Mouse (Mus musculus) thymus, postnatal 0 days (tissue): ENCODE data around the gene Scn4b. TPM values are rescaled to one million over a fixed set of nuclear protein-coding genes. Genes with fewer than 3 reads are reported as not detected.

Experiments used
- DNase-seq: peaks from one replicate; pipeline ENCODE4 v3.0.0-alpha.2; 2015; ENCODE audit warnings: low spot score
- polyA plus RNA-seq: library from polyadenylated mRNA; unstranded; fragments of >200 nt; fragmentation: Nextera tagmentation; extraction: Ambion mirVana; gene quantifications from 2 replicates; pipeline ENCODE4 v1.2.1, GENCODE M21; 2015

Scn4b gene
- polyA plus RNA-seq: 8.0 and 9.1 TPM in 2 replicates

- peak; percentile 48 for DNase-seq
These were observed at the start of gene Scn4b for GRCm38 (mm10) chr9:45138191-45139032. Gene Scn4b, plus strand, starts transcription at chr9:45138395.

DNA sequence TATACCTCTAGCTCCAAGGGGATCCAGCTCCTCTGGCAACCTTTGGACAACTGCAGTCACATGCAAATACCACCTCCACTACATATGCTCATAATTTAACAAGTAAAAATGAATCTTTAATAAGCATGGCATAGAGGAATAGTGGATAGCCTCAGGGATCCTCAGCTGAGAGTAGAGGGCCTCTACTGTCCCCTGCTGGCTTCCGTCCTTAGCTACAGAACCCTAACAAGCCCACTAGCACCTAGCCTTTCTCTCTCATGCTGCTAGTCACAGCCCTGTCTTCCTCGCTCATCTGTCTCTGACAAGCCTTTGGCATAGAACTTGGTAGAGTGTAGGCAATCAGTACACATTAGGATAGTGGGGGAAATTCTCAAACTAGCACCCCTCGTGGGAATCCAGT, 47.4 kb upstream of the Scn4b start:
- no peak for DNase-seq

GRCm38 (mm10) chr9:45092641-45093040, 45.6 kb upstream of the Scn4b start:
- no peak for DNase-seq

- DNase-seq: no peak
These were observed 42.9 kb upstream of the Scn4b start for GRCm38 (mm10) chr9:45095149-45095937.

DNA sequence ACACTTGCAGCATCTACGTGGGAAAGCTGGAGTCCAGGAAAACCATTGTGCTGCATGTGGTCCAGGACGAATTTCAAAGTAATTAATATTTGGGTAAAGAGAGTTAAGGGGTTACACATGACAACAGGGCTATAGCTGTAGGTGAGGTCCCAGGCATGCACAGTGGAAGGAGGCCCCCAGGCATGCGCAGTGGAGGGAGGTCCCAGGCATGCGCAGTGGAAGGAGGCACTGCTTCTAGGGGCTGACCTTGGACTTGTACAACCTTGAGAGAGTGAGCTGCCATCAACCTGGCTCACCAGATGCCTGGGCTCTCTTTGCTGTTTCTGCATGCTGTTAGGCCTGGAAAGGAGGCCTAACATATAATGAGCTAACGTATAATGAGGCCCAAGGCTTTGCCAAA, 40.3 kb upstream of the Scn4b start:
- DNase-seq: no peak

GRCm38 (mm10) chr9:45098426-45098825, 39.8 kb upstream of the Scn4b start:
- DNase-seq: peak; percentile 73

- no peak for DNase-seq
These were observed 35.7 kb upstream of the Scn4b start for GRCm38 (mm10) chr9:45102528-45102927.

GRCm38 (mm10) chr9:45103211-45103979, 34.8 kb upstream of the Scn4b start:
- no peak for DNase-seq

DNA sequence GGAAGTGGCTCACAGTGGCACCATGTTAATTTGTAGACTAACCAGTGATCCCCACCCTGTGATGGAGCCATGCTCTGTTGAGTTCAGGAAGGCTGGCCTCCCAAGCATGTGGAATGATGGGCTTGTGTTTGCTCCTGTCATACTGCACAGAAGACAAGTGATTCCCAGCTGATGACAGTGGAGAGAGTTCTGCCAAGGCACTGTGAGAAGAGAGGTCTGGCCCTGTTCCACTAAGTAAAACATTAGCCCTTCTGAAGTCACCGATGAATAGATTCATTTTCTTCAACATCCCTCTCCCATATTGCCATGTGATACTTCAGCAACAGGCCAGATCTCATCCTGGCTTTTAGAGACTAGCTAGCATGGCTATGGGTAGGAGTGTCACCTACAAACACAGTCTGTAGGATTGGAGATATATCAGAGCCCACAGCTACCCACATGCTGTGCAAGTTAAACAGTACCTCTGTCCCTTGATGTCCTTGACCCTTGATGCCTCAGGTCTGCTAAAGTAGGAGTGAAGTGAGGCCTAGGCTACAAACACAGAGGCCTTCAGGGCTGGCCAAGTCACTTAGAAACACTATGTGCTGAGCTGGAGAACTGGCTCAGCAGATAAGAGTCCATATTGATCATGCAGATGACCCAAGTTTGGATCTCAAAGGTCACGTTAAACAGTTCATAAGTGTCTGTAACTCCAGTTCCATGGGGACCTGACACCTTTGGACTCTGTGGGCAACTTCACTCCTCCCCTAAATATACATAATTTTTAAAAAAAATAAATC, 32.4 kb upstream of the Scn4b start:
- no peak for DNase-seq

DNA sequence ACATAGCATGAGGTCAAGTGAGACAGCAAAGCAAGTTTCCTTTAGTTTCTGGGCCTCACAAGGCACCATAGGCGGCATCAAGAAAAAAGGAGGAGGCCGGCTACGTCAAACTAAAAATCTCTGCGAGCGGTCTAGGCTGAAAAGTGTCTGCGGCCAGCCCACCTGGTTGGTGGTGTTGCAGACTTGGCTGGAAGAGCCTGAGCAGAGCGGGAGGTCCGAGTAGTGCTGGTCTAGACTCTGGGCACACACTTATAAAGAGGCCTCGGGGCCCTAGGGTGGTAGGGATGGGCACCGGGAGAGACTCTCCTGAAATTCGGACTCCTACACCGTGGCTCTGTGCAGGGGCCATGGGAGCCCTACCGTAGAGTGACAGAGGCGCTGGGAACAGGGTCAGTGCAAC, 22.5 kb upstream of the Scn4b start:
- DNase-seq: peak; percentile 21

- peak; percentile 51 for DNase-seq
These were observed 21.4 kb upstream of the Scn4b start for GRCm38 (mm10) chr9:45116819-45117218.

GRCm38 (mm10) chr9:45117741-45118431, 20.3 kb upstream of the Scn4b start, which contains the start of gene Scn2b:
Gene Scn2b, plus strand, starts transcription at chr9:45117782.
- peak; percentile 44 for DNase-seq

DNA sequence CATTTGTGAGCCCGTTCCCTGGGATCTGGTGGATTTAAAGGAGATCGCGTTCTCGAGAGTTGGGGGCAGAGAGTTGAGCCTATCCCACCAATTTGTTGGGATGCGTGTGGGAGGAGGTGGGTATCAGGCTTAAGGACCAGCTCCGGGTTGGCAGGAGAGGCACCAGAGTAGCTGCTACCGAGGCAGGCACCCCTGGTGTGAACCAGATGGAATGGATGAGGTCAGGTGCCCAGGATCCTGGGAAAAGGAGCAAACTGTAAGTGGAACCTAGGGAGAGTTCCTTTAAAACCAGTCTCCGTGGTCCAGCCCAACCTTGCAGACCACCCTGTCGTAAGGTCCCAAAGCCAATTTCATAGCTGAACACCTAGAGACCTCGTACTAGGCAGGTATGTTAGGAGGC, 19.6 kb upstream of the Scn4b start:
- DNase-seq: no peak

GRCm38 (mm10) chr9:45119316-45119953, 18.8 kb upstream of the Scn4b start:
- no peak for DNase-seq

DNA sequence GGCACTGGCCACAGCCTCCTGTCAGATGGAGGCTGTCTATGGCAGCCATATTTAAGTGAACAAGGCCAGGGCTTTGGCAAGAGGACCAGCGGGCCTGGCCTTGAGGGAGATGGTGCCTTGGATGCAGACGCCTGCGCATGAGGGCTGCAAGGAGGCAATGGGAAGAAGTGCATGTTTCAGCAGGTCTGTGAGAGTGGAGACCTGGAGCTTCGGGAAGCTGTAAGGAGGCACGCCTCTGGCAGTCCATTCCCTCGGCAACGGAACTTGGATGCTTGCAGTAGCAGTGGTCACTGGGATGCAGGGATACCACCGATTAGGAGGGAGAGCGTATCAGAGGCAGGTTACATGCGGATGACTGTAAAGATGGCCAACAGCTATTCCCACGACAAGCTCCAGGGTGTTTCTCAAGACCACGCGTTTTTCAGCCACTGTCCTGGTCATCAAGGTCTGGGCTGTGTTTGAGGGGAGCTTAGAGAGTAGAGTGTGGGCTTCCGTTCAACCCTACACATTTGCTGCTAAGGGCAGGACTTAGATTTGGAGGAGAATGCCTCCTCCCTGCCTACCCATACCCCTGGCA, 18.2 kb upstream of the Scn4b start:
- no peak for DNase-seq

GRCm38 (mm10) chr9:45120567-45120966, 17.6 kb upstream of the Scn4b start:
- no peak for DNase-seq

DNA sequence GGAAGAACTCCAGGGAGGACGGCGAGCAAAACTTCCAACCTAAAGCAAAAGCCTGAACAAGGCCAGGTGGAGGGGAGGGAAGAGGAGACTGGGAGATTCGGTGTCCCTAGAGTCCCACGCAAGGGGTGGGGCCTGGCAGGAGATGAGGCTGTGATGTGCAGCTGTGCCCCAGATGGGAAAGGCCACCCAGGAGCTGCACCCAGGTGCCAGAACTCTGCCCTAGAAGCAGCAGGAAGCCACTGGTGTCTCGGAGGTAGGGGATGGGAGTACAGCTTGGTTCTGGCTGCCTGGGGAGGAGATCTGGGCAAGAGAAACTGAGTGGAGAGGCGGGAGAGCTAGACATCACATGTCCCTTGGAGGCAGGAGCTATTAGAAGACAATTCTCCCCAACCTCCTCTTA, 17.2 kb upstream of the Scn4b start:
- peak; percentile 84 for DNase-seq

DNA sequence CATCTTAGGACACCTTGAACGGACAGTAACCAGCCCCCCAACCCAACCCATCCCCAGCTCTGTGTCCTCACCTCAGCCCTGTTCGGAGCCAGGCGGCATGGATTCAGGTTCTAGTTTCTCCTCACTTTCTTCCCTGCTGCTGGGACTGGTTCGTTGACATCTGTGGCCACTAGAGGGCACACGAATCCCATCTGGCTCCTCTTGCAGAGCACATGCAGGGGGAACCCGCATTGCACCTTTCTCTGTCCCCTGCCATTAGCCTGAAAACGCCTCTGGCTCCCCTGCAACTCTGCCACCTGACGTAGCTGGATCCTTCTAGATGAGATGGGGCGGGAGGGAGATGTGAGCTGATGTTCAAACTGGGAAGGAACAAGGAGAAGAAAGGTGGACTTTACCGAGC, 16.4 kb upstream of the Scn4b start:
- DNase-seq: peak; percentile 88

- peak; percentile 65 for DNase-seq
These were observed 15.9 kb upstream of the Scn4b start for GRCm38 (mm10) chr9:45122209-45122761.
